Mouse (Mus musculus): ENCODE measurements around the gene Me3. TPM values are rescaled to one million over a fixed set of nuclear protein-coding genes. Genes with fewer than 3 reads are reported as not detected.

Me3 gene
- polyA plus RNA-seq, 1 experiment, result 0.44 TPM

GRCm38 (mm10) chr7:89611236-89611635 lies 21.0 kb upstream of the Me3 start:
- no peaks in the 10 kb centered on the region for H3K27me3 ChIP-seq (ENCODE audit: control insufficient read depth, insufficient read depth, low read length)
- no peak for DNase-seq (ENCODE audit: low read depth in 1 of 2, low spot score in 2 of 2)
- no peaks in the 10 kb centered on the region for H3K36me3 ChIP-seq (ENCODE audit: control insufficient read depth, insufficient read depth, low read length)
- WGBS, result 90% methylated on average over 7 of the region's 7 CpGs
- H3K4me3 ChIP-seq (ENCODE audit: extremely low read depth, insufficient read depth, insufficient read length), result no peak overlapping the region
- H3K27ac ChIP-seq (ENCODE audit: insufficient read depth, low read length), result no peak overlapping the region
- TF ChIP-seq POLR2A (IDR thresholded peaks at IDR 0.05; ENCODE audit: low read depth, low read length) (no peak), CTCF (IDR thresholded peaks at IDR 0.05; ENCODE audit: extremely low read depth, insufficient read depth, insufficient read length, insufficient replicate concordance) (no peak)
- H3K4me1 ChIP-seq (ENCODE audit: control insufficient read depth, insufficient read depth, insufficient read length), result no peaks in the 10 kb centered on the region

GRCm38 (mm10) chr7:89616235-89616634 lies 16.0 kb upstream of the Me3 start:
- DNase-seq (ENCODE audit: low read depth in 1 of 2, low spot score in 2 of 2), result no peak
- no peak overlapping the region for H3K4me3 ChIP-seq (ENCODE audit: extremely low read depth, insufficient read depth, insufficient read length)
- no peak overlapping the region for H3K27ac ChIP-seq (ENCODE audit: insufficient read depth, low read length)
- no peak for TF ChIP-seq POLR2A (IDR thresholded peaks at IDR 0.05; ENCODE audit: low read depth, low read length)
- TF ChIP-seq CTCF (IDR thresholded peaks at IDR 0.05; ENCODE audit: extremely low read depth, insufficient read depth, insufficient read length, insufficient replicate concordance), result no peak
- no peaks in the 10 kb centered on the region for H3K4me1 ChIP-seq (ENCODE audit: control insufficient read depth, insufficient read depth, insufficient read length)
- 79% methylated on average over 6 of the region's 6 CpGs for WGBS
- H3K27me3 ChIP-seq (ENCODE audit: control insufficient read depth, insufficient read depth, low read length), result no peaks in the 10 kb centered on the region
- H3K36me3 ChIP-seq (ENCODE audit: control insufficient read depth, insufficient read depth, low read length), result no peaks in the 10 kb centered on the region

GRCm38 (mm10) chr7:89623331-89623730 lies 8.9 kb upstream of the Me3 start:
- H3K4me3 ChIP-seq (ENCODE audit: extremely low read depth, insufficient read depth, insufficient read length), result no peak overlapping the region

GRCm38 (mm10) chr7:89627393-89627792 lies 4.8 kb upstream of the Me3 start:
- TF ChIP-seq POLR2A (IDR thresholded peaks at IDR 0.05; ENCODE audit: low read depth, low read length) (no peak), CTCF (IDR thresholded peaks at IDR 0.05; ENCODE audit: extremely low read depth, insufficient read depth, insufficient read length, insufficient replicate concordance) (no peak)
- Histone ChIP-seq H3K4me3 (ENCODE audit: extremely low read depth, insufficient read depth, insufficient read length) (no peak overlapping the region), H3K36me3 (ENCODE audit: control insufficient read depth, insufficient read depth, low read length) (no peaks in the 10 kb centered on the region), H3K27me3 (ENCODE audit: control insufficient read depth, insufficient read depth, low read length) (no peaks in the 10 kb centered on the region), H3K4me1 (ENCODE audit: control insufficient read depth, insufficient read depth, insufficient read length) (no peaks in the 10 kb centered on the region), H3K27ac (ENCODE audit: insufficient read depth, low read length) (no peak overlapping the region)
- DNase-seq (ENCODE audit: low read depth in 1 of 2, low spot score in 2 of 2), result no peak

More at GRCm38 (mm10) chr7:89623331-89623730, 8.9 kb upstream of the Me3 start:
- H3K27ac ChIP-seq (ENCODE audit: insufficient read depth, low read length), result no peak overlapping the region
- no peak for DNase-seq (ENCODE audit: low read depth in 1 of 2, low spot score in 2 of 2)
- TF ChIP-seq CTCF (IDR thresholded peaks at IDR 0.05; ENCODE audit: extremely low read depth, insufficient read depth, insufficient read length, insufficient replicate concordance), result no peak
- TF ChIP-seq POLR2A (IDR thresholded peaks at IDR 0.05; ENCODE audit: low read depth, low read length), result no peak
- 92% methylated on average over 4 of the region's 4 CpGs for whole genome bisulfite sequencing
- H3K36me3 ChIP-seq (ENCODE audit: control insufficient read depth, insufficient read depth, low read length), result no peaks in the 10 kb centered on the region
- H3K27me3 ChIP-seq (ENCODE audit: control insufficient read depth, insufficient read depth, low read length), result no peaks in the 10 kb centered on the region
- no peaks in the 10 kb centered on the region for H3K4me1 ChIP-seq (ENCODE audit: control insufficient read depth, insufficient read depth, insufficient read length)

GRCm38 (mm10) chr7:89628006-89628405 lies 4.2 kb upstream of the Me3 start:
- Histone ChIP-seq H3K4me3 (ENCODE audit: extremely low read depth, insufficient read depth, insufficient read length) (no peak overlapping the region), H3K36me3 (ENCODE audit: control insufficient read depth, insufficient read depth, low read length) (no peaks in the 10 kb centered on the region), H3K27me3 (ENCODE audit: control insufficient read depth, insufficient read depth, low read length) (no peaks in the 10 kb centered on the region), H3K4me1 (ENCODE audit: control insufficient read depth, insufficient read depth, insufficient read length) (peaks cover 5% of the 10 kb centered on the region), H3K27ac (ENCODE audit: insufficient read depth, low read length) (no peak overlapping the region)
- TF ChIP-seq POLR2A (IDR thresholded peaks at IDR 0.05; ENCODE audit: low read depth, low read length), result no peak
- no peak for TF ChIP-seq CTCF (IDR thresholded peaks at IDR 0.05; ENCODE audit: extremely low read depth, insufficient read depth, insufficient read length, insufficient replicate concordance)
- 48% methylated on average over 2 of the region's 2 CpGs for WGBS
- DNase-seq (ENCODE audit: low read depth in 1 of 2, low spot score in 2 of 2), result no peak

- no peak for TF ChIP-seq POLR2A (IDR thresholded peaks at IDR 0.05; ENCODE audit: low read depth, low read length)
- TF ChIP-seq CTCF (IDR thresholded peaks at IDR 0.05; ENCODE audit: extremely low read depth, insufficient read depth, insufficient read length, insufficient replicate concordance), result no peak
- H3K27ac ChIP-seq (ENCODE audit: insufficient read depth, low read length), result no peak overlapping the region
- H3K27me3 ChIP-seq (ENCODE audit: control insufficient read depth, insufficient read depth, low read length), result no peaks in the 10 kb centered on the region
- H3K36me3 ChIP-seq (ENCODE audit: control insufficient read depth, insufficient read depth, low read length), result no peaks in the 10 kb centered on the region
- no peak overlapping the region for H3K4me3 ChIP-seq (ENCODE audit: extremely low read depth, insufficient read depth, insufficient read length)
- DNase-seq (ENCODE audit: low read depth in 1 of 2, low spot score in 2 of 2), result no peak
- 91% methylated on average over 4 of the region's 4 CpGs for WGBS
- H3K4me1 ChIP-seq (ENCODE audit: control insufficient read depth, insufficient read depth, insufficient read length), result peaks cover 5% of the 10 kb centered on the region
Observed at GRCm38 (mm10) chr7:89629006-89629405, 3.2 kb upstream of the Me3 start.

- H3K27ac ChIP-seq (ENCODE audit: insufficient read depth, low read length), result no peak overlapping the region
- DNase-seq (ENCODE audit: low read depth in 1 of 2, low spot score in 2 of 2), result no peak
- no peaks in the 10 kb centered on the region for H3K27me3 ChIP-seq (ENCODE audit: control insufficient read depth, insufficient read depth, low read length)
- WGBS, result 85% methylated on average over 3 of the region's 3 CpGs
- H3K36me3 ChIP-seq (ENCODE audit: control insufficient read depth, insufficient read depth, low read length), result no peaks in the 10 kb centered on the region
- peaks cover 5% of the 10 kb centered on the region for H3K4me1 ChIP-seq (ENCODE audit: control insufficient read depth, insufficient read depth, insufficient read length)
- TF ChIP-seq POLR2A (IDR thresholded peaks at IDR 0.05; ENCODE audit: low read depth, low read length) (no peak), CTCF (IDR thresholded peaks at IDR 0.05; ENCODE audit: extremely low read depth, insufficient read depth, insufficient read length, insufficient replicate concordance) (no peak)
- H3K4me3 ChIP-seq (ENCODE audit: extremely low read depth, insufficient read depth, insufficient read length), result no peak overlapping the region
Observed at GRCm38 (mm10) chr7:89629914-89630313, 2.3 kb upstream of the Me3 start.
